Mouse (Mus musculus): ENCODE results near the gene Adh5.

Adh5 gene

GRCm38 (mm10) chr3:138442612-138443464 is at the start of gene Adh5:
Gene Adh5, plus strand, starts transcription at chr3:138443093.
- peak; percentile 80 for DNase-seq (ENCODE audit: extremely low spot score, low read depth, low spot score)

GRCm38 (mm10) chr3:138404872-138405271 is 38.0 kb upstream of the Adh5 start:
- DNase-seq (ENCODE audit: extremely low spot score, low read depth, low spot score): no peak

GRCm38 (mm10) chr3:138405341-138405740 is 37.6 kb upstream of the Adh5 start:
- DNase-seq (ENCODE audit: extremely low spot score, low read depth, low spot score): peak; percentile 22

- DNase-seq (ENCODE audit: extremely low spot score, low read depth, low spot score): no peak
Measured at GRCm38 (mm10) chr3:138405840-138406239, 37.1 kb upstream of the Adh5 start.

GRCm38 (mm10) chr3:138407920-138408319 is 35.0 kb upstream of the Adh5 start:
- no peak for DNase-seq (ENCODE audit: extremely low spot score, low read depth, low spot score)

GRCm38 (mm10) chr3:138409585-138409984 is 33.3 kb upstream of the Adh5 start:
- no peak for DNase-seq (ENCODE audit: extremely low spot score, low read depth, low spot score)

GRCm38 (mm10) chr3:138410211-138410610 is 32.7 kb upstream of the Adh5 start:
- DNase-seq (ENCODE audit: extremely low spot score, low read depth, low spot score): no peak

- DNase-seq (ENCODE audit: extremely low spot score, low read depth, low spot score): no peak
Measured at GRCm38 (mm10) chr3:138415121-138415690, 27.7 kb upstream of the Adh5 start, which contains the start of gene Adh4. Gene Adh4, plus strand, starts transcription at chr3:138415466.

- no peak for DNase-seq (ENCODE audit: extremely low spot score, low read depth, low spot score)
Measured at GRCm38 (mm10) chr3:138419369-138419768, 23.5 kb upstream of the Adh5 start.

GRCm38 (mm10) chr3:138420385-138420784 is 22.5 kb upstream of the Adh5 start:
- no peak for DNase-seq (ENCODE audit: extremely low spot score, low read depth, low spot score)

GRCm38 (mm10) chr3:138423664-138424063 is 19.2 kb upstream of the Adh5 start:
- no peak for DNase-seq (ENCODE audit: extremely low spot score, low read depth, low spot score)

- no peak for DNase-seq (ENCODE audit: extremely low spot score, low read depth, low spot score)
Measured at GRCm38 (mm10) chr3:138424247-138424646, 18.6 kb upstream of the Adh5 start.

- no peak for DNase-seq (ENCODE audit: extremely low spot score, low read depth, low spot score)
Measured at GRCm38 (mm10) chr3:138430360-138430976, 12.4 kb upstream of the Adh5 start.

- no peak for DNase-seq (ENCODE audit: extremely low spot score, low read depth, low spot score)
Measured at GRCm38 (mm10) chr3:138431835-138432234, 11.1 kb upstream of the Adh5 start.

GRCm38 (mm10) chr3:138438716-138439115 is 4.2 kb upstream of the Adh5 start:
- DNase-seq (ENCODE audit: extremely low spot score, low read depth, low spot score): no peak

- no peak for DNase-seq (ENCODE audit: extremely low spot score, low read depth, low spot score)
Measured at GRCm38 (mm10) chr3:138442203-138442602, 690 bp upstream of the Adh5 start.

- no peak for DNase-seq (ENCODE audit: extremely low spot score, low read depth, low spot score)
Measured at GRCm38 (mm10) chr3:138443465-138443771, 525 bp downstream of the Adh5 start.

- DNase-seq (ENCODE audit: extremely low spot score, low read depth, low spot score): no peak
Measured at GRCm38 (mm10) chr3:138448077-138448860, 5.4 kb downstream of the Adh5 start.

GRCm38 (mm10) chr3:138452169-138452568 is 9.3 kb downstream of the Adh5 start:
- DNase-seq (ENCODE audit: extremely low spot score, low read depth, low spot score): no peak

GRCm38 (mm10) chr3:138454234-138454633 is 11.3 kb downstream of the Adh5 start:
- DNase-seq (ENCODE audit: extremely low spot score, low read depth, low spot score): no peak

- DNase-seq (ENCODE audit: extremely low spot score, low read depth, low spot score): no peak
Measured at GRCm38 (mm10) chr3:138454711-138455435, 12.0 kb downstream of the Adh5 start.

Measured in hindlimb bud, embryonic 11.5 days (tissue).